Mouse (Mus musculus): ENCODE measurements at regions not wholly inside any gene's neighbourhood (a gene's known extent, or its start where the extent isn't known, plus 50 kb on each side); places are given as distances from the start of the nearest gene placed in this dataset.

GRCm38 (mm10) chr7:34507858-34508257 is 114.7 kb upstream of the Lsm14a start:
- ATAC-seq (replicated peaks; ENCODE audit: poor library complexity, severe bottlenecking) = no peak

- ATAC-seq (replicated peaks; ENCODE audit: poor library complexity, severe bottlenecking) = no peak
Observed at GRCm38 (mm10) chr7:34506816-34507215, 113.7 kb upstream of the Lsm14a start.

GRCm38 (mm10) chr7:34493892-34494291 is 100.8 kb upstream of the Lsm14a start:
- ATAC-seq (replicated peaks; ENCODE audit: poor library complexity, severe bottlenecking) = no peak

GRCm38 (mm10) chr7:34484908-34485598 is 91.9 kb upstream of the Lsm14a start:
- ATAC-seq (replicated peaks; ENCODE audit: poor library complexity, severe bottlenecking) = no peak

GRCm38 (mm10) chr7:34483368-34483767 is 90.3 kb upstream of the Lsm14a start:
- no peak for ATAC-seq (replicated peaks; ENCODE audit: poor library complexity, severe bottlenecking)

- no peak for ATAC-seq (replicated peaks; ENCODE audit: poor library complexity, severe bottlenecking)
Observed at GRCm38 (mm10) chr7:34480771-34481170, 87.7 kb upstream of the Lsm14a start.

- no peak for ATAC-seq (replicated peaks; ENCODE audit: poor library complexity, severe bottlenecking)
Observed at GRCm38 (mm10) chr7:34471003-34471402, 77.9 kb upstream of the Lsm14a start.

GRCm38 (mm10) chr7:34462069-34462468 is 69.0 kb upstream of the Lsm14a start:
- ATAC-seq (replicated peaks; ENCODE audit: poor library complexity, severe bottlenecking) = no peak

GRCm38 (mm10) chr7:34459834-34460495 is 66.8 kb upstream of the Lsm14a start:
- ATAC-seq (replicated peaks; ENCODE audit: poor library complexity, severe bottlenecking) = no peak

- ATAC-seq (replicated peaks; ENCODE audit: poor library complexity, severe bottlenecking) = no peak
Observed at GRCm38 (mm10) chr7:34458851-34459250, 65.7 kb upstream of the Lsm14a start.

GRCm38 (mm10) chr7:34448364-34448763 is 55.2 kb upstream of the Lsm14a start:
- ATAC-seq (replicated peaks; ENCODE audit: poor library complexity, severe bottlenecking) = peak; percentile 86

- ATAC-seq (replicated peaks; ENCODE audit: poor library complexity, severe bottlenecking) = no peak
Observed at GRCm38 (mm10) chr7:34444263-34444662, 51.1 kb upstream of the Lsm14a start.

All from granulocyte monocyte progenitor cell, adult 5-6 weeks (primary cell).